Mouse (Mus musculus) liver, postnatal 0 days (tissue): ENCODE measurements around the gene Nr6a1.

Experiments
- CTCF ChIP-seq: sonication (generic); IDR thresholded peaks from 2 replicates; pipeline ENCODE4 v1.5.1; 2016; ENCODE audit warnings: antibody characterized with exemption, low read depth
- EP300 ChIP-seq: IDR thresholded peaks from 2 replicates; pipeline ENCODE4 v1.6.1; 2016; ENCODE audit warnings: antibody characterized with exemption, low read depth, mild to moderate bottlenecking

GRCm38 (mm10) chr2:38957671-38958223 is 30.3 kb upstream of the Nr6a1 start:
- TF ChIP-seq CTCF (no peak), EP300 (no peak)
